Mouse (Mus musculus): Measurements from ENCODE around the gene Acads.
A peak's percentile ranks its signal among the peaks of the same experiment; 100 is the strongest.

DNA sequence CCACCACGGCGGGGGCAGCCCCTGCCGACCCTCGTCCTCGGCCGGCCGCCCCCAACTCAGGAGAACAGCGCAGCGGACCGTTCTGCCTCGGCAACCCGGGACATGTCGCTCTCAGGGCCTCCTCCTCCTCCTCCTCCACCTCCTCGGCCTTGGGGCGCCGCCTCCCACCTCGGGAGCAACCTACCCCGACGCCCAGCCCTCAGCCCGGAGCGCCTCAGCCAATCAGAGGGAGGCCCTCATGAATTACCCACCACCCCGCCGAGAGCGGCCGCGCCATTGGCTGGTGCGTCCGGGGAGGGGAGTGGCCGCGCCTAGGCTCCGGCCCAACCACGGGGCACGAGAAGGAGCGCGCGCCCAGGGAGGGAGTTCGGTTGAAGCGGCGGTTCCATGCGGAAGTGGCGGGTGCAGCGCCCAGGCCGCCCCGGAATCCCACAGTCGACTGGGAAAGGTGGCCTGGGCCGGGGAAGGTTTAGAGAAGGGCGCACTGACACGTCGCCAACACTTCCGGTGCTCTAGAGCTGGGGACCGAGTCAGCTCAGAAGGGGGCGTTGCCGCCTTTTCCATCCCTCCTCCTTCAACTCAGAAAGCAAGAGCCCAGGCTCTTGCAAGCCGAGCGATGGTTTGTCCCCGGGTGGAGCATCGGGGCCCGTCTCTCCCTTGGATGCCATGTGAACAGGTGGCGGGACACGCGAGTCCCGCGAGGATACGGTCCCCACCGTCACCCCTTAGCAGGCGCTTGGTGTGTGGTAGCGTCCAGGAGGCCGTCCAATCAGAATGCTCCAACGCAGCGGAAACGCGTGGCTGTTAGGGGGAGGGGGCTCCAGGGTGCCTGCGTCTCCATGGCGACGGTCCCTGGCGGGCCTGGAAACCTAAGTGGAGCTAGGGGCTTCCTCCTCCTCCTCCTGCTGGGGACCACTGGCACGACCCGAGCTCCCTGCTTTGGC, 39.2 kb upstream of the Acads start, which contains the start of gene Mlec:
- TF ChIP-seq POLR2A (IDR thresholded peaks at IDR 0.05; ENCODE audit: control insufficient read depth, extremely low read depth, insufficient read depth, low read length, poor library complexity) = peak; percentile 97
- peak; percentile 37; the same call in 1 of the 2 replicates for TF ChIP-seq CTCF (IDR thresholded peaks at IDR 0.05; ENCODE audit: borderline replicate concordance, control insufficient read depth, extremely low read depth, insufficient read depth, low read length, poor library complexity)

Data from thymus, adult 2 months (tissue).